Mouse (Mus musculus) natural killer cell, adult 2 months (primary cell): ENCODE measurements at regions not wholly inside any gene's neighbourhood (a gene's known extent, or its start where the extent isn't known, plus 50 kb on each side); places are given as distances from the start of the nearest gene placed in this dataset.

Source experiments
- DNase-seq, 2 experiments: peaks; one replicate each; pipeline ENCODE4 v3.0.0; 2022; ENCODE audit warnings: low spot score in 2 of 2

GRCm38 (mm10) chr2:75240976-75241375 is 415.4 kb downstream of the Mtx2 start:
- DNase-seq = no peak

DNA sequence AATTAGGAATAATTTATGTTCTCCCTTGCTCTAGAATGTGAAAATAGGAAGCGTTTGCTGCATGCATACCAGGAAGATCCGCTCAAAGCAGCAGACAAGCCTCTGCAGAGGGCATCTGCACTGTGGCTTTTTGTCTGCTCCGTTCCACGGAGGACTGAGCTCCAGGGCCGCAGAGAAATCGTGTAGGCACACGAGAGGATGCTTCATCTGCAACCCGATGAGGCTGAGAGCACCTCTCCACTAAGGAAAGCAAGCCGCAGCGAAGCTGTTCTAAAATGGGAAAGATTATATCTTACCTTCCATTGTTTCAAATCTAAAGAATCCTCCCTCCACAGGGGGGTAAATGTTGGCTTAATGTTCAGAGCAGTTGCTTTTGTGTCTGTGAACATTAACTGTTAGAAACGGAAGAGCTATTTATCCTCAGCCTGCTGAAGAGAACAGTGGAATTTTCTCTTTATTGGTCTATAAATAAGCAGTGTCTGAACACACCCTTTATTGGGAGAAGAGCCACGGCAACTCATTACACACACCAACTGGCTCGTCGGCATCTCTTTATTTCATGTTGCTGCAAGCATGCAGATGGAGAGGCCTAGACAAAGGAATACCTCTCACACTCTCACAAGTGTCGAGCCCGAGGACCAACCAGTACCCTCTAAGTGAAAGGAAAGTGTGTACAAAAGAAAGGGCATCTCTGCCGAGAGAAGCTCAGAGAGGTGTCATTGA is 414.6 kb upstream of the Hnrnpa3 start:
- DNase-seq = no peak

DNA sequence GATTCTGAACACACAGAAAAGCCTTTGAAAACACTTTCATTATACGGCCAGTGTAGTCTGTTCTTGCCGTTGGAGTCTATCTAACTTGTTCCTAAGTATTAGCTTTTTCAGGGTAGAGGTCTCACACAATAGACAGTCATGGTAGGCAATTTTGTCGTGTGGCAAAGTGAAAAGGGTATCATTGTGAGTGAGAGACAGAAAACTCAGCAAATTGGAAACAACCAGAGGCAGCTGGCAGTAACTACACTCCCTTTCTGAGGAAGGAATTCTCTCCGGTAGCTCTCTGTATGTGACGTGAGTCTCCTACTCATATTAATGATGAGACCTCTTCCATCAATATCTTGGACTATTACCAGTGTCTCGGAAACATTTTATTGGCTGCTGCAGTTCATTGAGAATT is 413.8 kb upstream of the Hnrnpa3 start:
- DNase-seq = no peak

GRCm38 (mm10) chr2:75245662-75246061 is 413.4 kb upstream of the Hnrnpa3 start:
- no peak for DNase-seq

DNA sequence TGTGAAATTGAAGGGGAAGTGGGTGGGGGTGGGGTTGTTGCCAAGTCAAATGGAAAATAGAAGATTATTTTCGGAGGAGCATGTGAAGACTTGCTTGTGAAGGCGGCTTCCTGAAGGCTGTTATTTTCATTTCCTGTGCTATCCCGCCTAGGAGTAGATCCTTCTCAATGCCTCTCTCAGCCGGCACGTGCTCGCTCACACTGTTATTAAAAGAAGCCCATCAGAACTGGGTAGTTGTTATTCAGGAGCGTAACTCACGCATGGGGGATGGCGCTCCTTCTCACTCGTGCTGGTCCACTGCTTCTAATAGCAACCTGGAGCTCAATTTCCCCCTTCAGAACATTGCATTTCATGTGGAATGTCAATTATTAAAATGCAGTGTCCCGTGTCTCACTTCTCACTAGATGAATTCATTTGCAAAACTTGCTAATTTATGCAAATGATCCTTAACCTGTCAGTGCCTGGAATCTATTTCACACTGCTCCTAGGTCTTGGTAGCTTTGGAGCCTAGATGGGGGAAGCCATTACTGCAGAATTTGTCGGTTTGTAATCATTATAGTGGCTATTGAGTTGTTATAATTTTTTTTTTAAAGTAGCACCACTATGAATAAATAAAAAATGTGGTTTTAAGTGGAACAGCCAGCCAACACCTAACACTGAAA is 412.8 kb upstream of the Hnrnpa3 start:
- no peak for DNase-seq

DNA sequence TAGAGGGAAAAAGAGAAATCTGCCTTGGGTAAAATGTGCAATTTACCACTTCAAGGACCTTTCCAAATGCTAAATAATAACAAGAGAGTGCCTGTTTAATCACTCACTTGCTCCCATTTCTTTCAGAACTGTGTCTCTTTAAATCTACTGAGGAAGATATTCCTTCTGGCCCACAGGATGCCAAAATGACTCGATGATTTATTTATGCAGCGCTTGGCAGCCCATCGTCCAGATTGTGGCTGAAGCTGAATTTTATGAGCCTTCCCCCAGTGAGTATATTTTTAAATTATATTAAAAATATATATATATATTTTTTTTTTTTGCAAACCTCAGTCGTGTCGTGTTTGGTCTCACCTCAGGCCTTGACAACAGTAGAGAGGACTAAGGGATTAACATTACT is 410.8 kb upstream of the Hnrnpa3 start:
- DNase-seq = no peak

- DNase-seq = no peak
Measured at GRCm38 (mm10) chr2:75250507-75250906, 408.6 kb upstream of the Hnrnpa3 start.

- DNase-seq = no peak
Measured at GRCm38 (mm10) chr2:75252829-75253228, 406.2 kb upstream of the Hnrnpa3 start.

DNA sequence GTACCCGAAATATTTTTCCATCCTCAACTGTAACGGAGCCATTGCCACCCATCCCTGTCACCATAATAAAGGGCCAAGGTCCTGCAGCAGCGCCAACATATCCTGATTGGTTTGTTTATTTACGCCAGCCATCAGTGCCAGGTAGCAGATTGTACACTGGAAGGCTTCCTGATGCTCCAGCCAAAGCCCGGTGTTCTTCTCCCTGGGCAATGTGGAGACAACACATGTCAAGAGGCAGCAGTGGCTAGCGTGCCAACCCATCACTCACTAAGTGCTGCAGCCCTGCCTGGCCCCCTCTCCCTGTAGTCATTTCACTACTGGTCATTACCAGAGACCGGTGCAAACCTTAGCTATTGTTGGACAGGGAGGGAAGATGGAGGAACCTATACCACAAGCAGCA is 393.8 kb upstream of the Hnrnpa3 start:
- DNase-seq = no peak

DNA sequence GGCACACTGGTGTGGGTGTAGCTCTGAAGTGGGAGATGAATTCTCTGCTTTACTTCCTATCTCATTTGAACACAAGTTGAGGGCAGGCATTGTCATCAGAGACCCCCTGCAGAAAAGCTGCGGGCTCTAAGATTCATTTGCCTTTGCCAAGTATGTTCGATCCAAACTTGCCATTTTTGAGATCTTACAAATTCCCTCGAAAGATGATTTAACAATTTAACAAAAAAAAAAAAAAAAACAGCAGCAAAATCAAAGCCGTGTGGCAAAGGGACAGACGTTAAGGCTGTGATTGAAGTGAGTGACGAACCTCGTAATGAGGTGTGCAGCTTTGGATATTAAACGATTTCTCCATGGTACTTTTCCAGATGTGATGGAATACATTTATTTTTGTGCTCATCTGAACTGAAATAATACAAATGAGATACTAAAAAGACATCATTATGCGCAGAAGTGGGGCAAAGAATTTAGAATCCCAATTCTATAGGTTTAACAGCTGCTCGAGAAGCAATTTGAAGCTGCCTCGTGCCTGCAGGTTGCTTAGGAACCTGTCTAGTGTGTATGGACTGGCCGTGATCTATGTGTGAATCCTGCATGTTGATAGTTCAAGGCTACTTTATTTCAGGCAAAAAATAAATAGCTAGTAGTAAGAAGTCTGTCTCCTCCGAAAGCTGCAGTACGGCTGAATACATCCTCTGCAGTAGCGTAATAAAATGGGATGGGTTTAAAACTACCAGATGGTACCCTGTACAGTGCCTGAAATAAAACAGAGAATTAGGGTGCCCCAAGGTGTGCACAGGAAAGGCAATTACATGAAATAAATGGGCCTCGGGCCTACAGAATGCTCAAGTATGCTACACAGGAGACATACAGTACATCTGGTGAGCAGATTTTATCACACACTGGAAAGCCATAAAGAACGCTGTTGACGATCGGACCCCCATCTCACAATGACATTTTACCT is 393.0 kb upstream of the Hnrnpa3 start:
- no peak for DNase-seq

DNA sequence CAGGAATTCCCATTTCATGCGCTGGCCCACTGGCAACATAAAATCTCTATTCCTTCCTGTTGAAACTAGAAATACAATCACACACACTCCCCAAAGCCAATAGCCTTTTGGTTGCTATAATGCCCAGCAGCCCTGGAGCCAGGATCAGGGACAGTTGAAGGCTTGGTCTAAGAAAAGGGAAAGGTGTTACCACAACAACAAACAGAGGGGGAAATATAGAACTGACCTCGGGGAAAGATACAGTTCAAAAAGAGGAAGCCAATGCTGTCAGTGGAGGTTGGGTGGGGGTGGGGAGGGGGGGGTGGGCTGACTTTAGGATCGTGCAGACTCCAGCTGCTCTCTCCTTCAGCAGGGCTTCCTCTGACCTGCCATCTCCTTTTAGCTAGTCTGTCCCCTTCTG is 391.1 kb upstream of the Hnrnpa3 start:
- DNase-seq = no peak

GRCm38 (mm10) chr2:75269446-75269845 is 389.6 kb upstream of the Hnrnpa3 start:
- no peak for DNase-seq

- DNase-seq = no peak
Measured at GRCm38 (mm10) chr2:75270115-75270514, 388.9 kb upstream of the Hnrnpa3 start.

- no peak for DNase-seq
Measured at GRCm38 (mm10) chr2:75287900-75288299, 371.2 kb upstream of the Hnrnpa3 start.

DNA sequence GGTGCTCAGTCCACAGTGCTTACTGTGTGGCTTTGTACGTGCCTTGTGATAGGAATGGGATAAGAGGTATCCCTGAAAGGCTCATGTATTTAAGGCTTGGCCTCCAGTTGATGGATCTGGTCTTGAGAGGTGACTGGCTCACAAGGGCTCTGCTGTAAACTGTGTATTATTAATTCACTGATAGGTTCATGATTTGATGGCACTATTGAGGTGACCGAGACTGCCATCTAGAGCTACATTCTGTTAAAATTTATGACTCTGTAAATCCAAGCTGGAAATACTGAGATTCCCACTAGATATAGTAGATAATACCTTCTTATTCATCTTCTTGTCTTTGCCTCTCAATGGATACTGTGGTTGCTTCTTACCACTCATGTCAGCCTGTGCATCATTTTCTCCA is 367.4 kb upstream of the Hnrnpa3 start:
- no peak for DNase-seq

DNA sequence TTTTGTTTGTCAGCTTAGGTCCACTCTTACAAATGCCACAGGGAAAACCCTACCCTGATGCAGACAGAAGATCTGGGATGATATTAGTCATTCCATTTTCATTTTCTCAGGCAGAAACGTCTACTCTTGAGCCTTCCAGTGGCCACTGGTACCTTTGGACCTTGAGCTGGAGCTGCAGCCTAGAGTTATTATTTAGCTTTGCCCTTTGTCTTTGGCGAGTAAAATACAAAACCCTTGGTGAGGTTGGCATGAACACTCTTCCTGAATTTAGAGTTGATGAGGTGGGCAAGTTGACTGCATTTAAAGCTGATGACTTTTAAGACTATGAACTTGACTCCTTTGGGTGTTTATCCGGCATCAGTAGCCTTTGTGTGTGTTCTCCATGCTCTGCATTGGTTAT is 352.2 kb upstream of the Hnrnpa3 start:
- no peak for DNase-seq

DNA sequence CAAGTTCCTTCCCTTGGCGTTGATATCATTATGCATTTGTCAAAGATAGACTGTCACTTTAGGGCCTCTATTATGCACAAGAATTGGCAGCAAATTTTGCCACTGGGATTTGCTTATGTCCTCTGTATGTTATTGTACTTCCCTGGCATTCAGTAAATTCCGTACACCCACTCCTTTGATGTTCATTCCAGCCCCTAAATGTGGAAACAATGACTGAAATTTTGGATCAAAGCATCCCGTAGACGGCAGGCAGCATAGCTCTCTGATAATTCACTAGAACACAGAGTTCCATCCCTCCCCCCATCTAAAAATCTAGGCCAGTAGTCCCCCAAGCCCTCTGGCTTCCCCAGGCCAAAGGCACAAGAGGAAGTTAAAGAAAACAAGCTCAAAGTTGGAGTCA is 347.9 kb upstream of the Hnrnpa3 start:
- DNase-seq = no peak

- DNase-seq = no peak
Measured at GRCm38 (mm10) chr2:75312246-75312645, 346.8 kb upstream of the Hnrnpa3 start.

GRCm38 (mm10) chr2:75315341-75315740 is 343.7 kb upstream of the Hnrnpa3 start:
- no peak for DNase-seq

GRCm38 (mm10) chr2:75318190-75318589 is 340.9 kb upstream of the Hnrnpa3 start:
- no peak for DNase-seq

DNA sequence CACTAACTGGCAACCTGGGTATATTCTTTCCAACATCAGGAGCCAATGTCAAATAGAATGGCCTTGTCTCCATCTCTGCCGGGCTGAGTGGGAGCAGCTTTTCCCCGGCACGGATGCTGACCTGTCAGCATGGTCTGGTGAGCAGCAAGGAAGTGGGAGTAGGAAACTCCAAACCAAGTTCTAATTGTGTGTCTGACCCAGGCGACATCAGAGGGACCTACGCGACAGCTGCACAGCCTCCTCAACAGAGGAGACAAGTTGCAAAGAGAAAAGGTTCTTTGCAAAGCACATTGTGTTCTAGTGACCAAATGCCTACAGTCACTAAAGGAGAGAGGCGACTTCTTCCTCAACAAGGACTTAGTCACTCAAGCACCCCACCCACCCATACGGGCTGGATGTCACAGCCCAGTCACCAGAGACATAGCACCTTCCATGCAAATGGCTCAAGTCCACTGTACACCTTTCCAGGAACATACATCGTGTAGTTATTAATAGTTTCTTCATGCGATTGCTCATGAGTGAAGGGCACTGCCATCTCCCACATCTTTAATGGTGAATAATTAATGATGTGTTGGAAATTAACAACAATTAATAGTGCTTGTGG is 334.8 kb upstream of the Hnrnpa3 start:
- DNase-seq = no peak

GRCm38 (mm10) chr2:75329598-75329997 is 329.5 kb upstream of the Hnrnpa3 start:
- no peak for DNase-seq
